Comparison of ENCODE assay signal across 8 mouse cellular contexts in genomic region chr3:96728634-96729402, GRCm38 (mm10). TPM values are rescaled to one million over a fixed set of nuclear protein-coding genes. Genes with fewer than 3 reads are reported as not detected.
A peak's percentile ranks its signal among the peaks of the same experiment; 100 is the strongest.
DNase-seq lines count a peak whose midpoint lies in the region; ATAC-seq and TF ChIP-seq lines count a peak whose summit lies in the region.

No protein-coding gene starts in this region.

- no peak for TF ChIP-seq CTCF in left cerebral cortex, adult 2 months (IDR thresholded peaks at IDR 0.05)
- TF ChIP-seq CTCF in midbrain, postnatal 0 days (IDR thresholded peaks at IDR 0.05) = no peak

- H3K27ac ChIP-seq in left cerebral cortex, adult 2 months = peak overlapping the region; percentile 96; the same call in 1 of the 2 replicates
- peak overlapping the region; percentile 78; the same call in 1 of the 2 replicates for H3K27ac ChIP-seq in brown adipose tissue, adult 24 weeks (replicated peaks; ENCODE audit: low read depth, low read length)
- H3K27ac ChIP-seq in hindbrain, embryonic 16.5 days (ENCODE audit: low read depth, low read length) = peak overlapping the region; percentile 88; the same call in 1 of the 2 replicates
- H3K27ac ChIP-seq in midbrain, postnatal 0 days (ENCODE audit: low read depth, low read length) = peak overlapping the region; percentile 88; the same call in 1 of the 2 replicates

- WGBS in hindbrain, embryonic 16.5 days = 39% methylated on average over 7 of the region's 7 CpGs
- WGBS in midbrain, postnatal 0 days = 28% methylated on average over 7 of the region's 7 CpGs

- no peaks in the 10 kb centered on the region for H3K9me3 ChIP-seq in hindbrain, embryonic 16.5 days (ENCODE audit: control insufficient read depth, low read length)
- no peaks in the 10 kb centered on the region for H3K9me3 ChIP-seq in midbrain, postnatal 0 days (ENCODE audit: low read length)

- peaks cover 9% of the 10 kb centered on the region for H3K4me1 ChIP-seq in brown adipose tissue, adult 24 weeks (ENCODE audit: control insufficient read depth, insufficient read depth, insufficient read length, low read length)
- peaks cover 16% of the 10 kb centered on the region for H3K4me1 ChIP-seq in hindbrain, embryonic 16.5 days (ENCODE audit: control insufficient read depth, insufficient read depth, low read depth, low read length)
- peaks cover 5% of the 10 kb centered on the region; the same call in 1 of the 2 replicates for H3K4me1 ChIP-seq in midbrain, postnatal 0 days (ENCODE audit: insufficient read depth, low read length)

- H3K4me3 ChIP-seq in left cerebral cortex, adult 2 months = peak overlapping the region; percentile 96
- H3K4me3 ChIP-seq in brown adipose tissue, adult 24 weeks (ENCODE audit: insufficient read depth, low read depth, low read length) = peak overlapping the region; percentile 92
- H3K4me3 ChIP-seq in hindbrain, embryonic 16.5 days (ENCODE audit: low read length) = peak overlapping the region; percentile 83
- peak overlapping the region; percentile 69 for H3K4me3 ChIP-seq in midbrain, postnatal 0 days (ENCODE audit: low read depth, low read length)

- no peak for ATAC-seq in hindbrain, embryonic 16.5 days
- ATAC-seq in midbrain, postnatal 0 days (ENCODE audit: low FRiP score) = no peak

- no peak for DNase-seq in left cerebral cortex, adult 2 months (ENCODE audit: extremely low spot score in 1 of 2, low spot score in 2 of 2)
- no peak for DNase-seq in left cerebral cortex, postnatal 14 days (ENCODE audit: low spot score in 2 of 2)
- DNase-seq in midbrain, postnatal 0 days (ENCODE audit: low spot score) = no peak
- no peak for DNase-seq in urinary bladder, postnatal 14 days (ENCODE audit: low spot score)
- DNase-seq in left cerebral cortex, postnatal 10 days (ENCODE audit: extremely low spot score in 1 of 2, low spot score in 2 of 2) = no peak
- DNase-seq in left cerebral cortex, adult 8-10 months (ENCODE audit: low spot score in 2 of 2) = no peak

- intact Hi-C loops in left cerebral cortex, adult 2 months (cut with DNase I) = loop anchor here (10.0 kb wide), 1 partner anchor 146 kb away; no protein-coding TSS in a partner anchor
- intact Hi-C loops in left cerebral cortex, postnatal 14 days (cut with DNase I) = no loop called here
- intact Hi-C loops in left cerebral cortex, postnatal 10 days (cut with DNase I) = no loop called here

- H3K27me3 ChIP-seq in hindbrain, embryonic 16.5 days (replicated peaks; ENCODE audit: control insufficient read depth, insufficient read depth, low read length) = no peaks in the 10 kb centered on the region
- no peaks in the 10 kb centered on the region for H3K27me3 ChIP-seq in midbrain, postnatal 0 days (ENCODE audit: insufficient read depth, low read length)

- H3K36me3 ChIP-seq in hindbrain, embryonic 16.5 days (ENCODE audit: control insufficient read depth, insufficient read depth, low read length) = peaks cover under 1% of the 10 kb centered on the region; the same call in 1 of the 2 replicates
- H3K36me3 ChIP-seq in midbrain, postnatal 0 days (ENCODE audit: insufficient read depth, low read length) = no peaks in the 10 kb centered on the region

- H3K4me2 ChIP-seq in hindbrain, embryonic 16.5 days (ENCODE audit: low read length) = peak overlapping the region; percentile 78
- peak overlapping the region; percentile 63 for H3K4me2 ChIP-seq in midbrain, postnatal 0 days (ENCODE audit: low read depth, low read length, poor library complexity, severe bottlenecking)

- H3K9ac ChIP-seq in hindbrain, embryonic 16.5 days (ENCODE audit: low read depth, low read length) = 0 out of 2 replicates have a peak overlapping the region, but pooled peaks have one; percentile 12
- H3K9ac ChIP-seq in midbrain, postnatal 0 days (replicated peaks; ENCODE audit: low read length, poor library complexity, severe bottlenecking) = peak overlapping the region; percentile 79

RNA-seq across cellular contexts. Expression of gene Rnf115, which starts 1.4 kb away (rescaled TPM):
- total RNA-seq in left cerebral cortex, adult 2 months (2021) = 10 to 100 TPM; 58.3 to 61.9 TPM
- total RNA-seq in left cerebral cortex, postnatal 14 days (2021) = 10 to 100 TPM; 72.8 to 76.7 TPM
- 23.6 and 25.6 TPM in 2 replicates for polyA plus RNA-seq in brown adipose tissue, adult 24 weeks (2012; ENCODE audit: insufficient read depth, insufficient read length, missing spikeins)
- 72.2 and 82.0 TPM in 2 replicates for polyA plus RNA-seq in hindbrain, embryonic 16.5 days (2015; fragmentation: Nextera tagmentation; extraction: Ambion mirVana)
- total RNA-seq in midbrain, postnatal 0 days (2014; rRNA removed) = 59.6 and 63.4 TPM in 2 replicates
- 71.8 and 76.5 TPM in 2 replicates for polyA plus RNA-seq in midbrain, postnatal 0 days (2015; fragmentation: Nextera tagmentation; extraction: Ambion mirVana)
- total RNA-seq in left cerebral cortex, postnatal 10 days (2021) = 10 to 100 TPM; 64.1 to 67.2 TPM
- total RNA-seq in left cerebral cortex, adult 8-10 months (2022) = 10 to 100 TPM; 62.4 to 66.4 (median 64.4) TPM

RNA-seq across cellular contexts. Expression of gene Polr3c, which starts 1.4 kb away (rescaled TPM):
- 10 to 100 TPM; 22.7 to 25.3 TPM for total RNA-seq in left cerebral cortex, adult 2 months (2021)
- 10 to 100 TPM; 25.5 to 27.7 TPM for total RNA-seq in left cerebral cortex, postnatal 14 days (2021)
- 23.7 and 25.5 TPM in 2 replicates for polyA plus RNA-seq in brown adipose tissue, adult 24 weeks (2012; ENCODE audit: insufficient read depth, insufficient read length, missing spikeins)
- polyA plus RNA-seq in hindbrain, embryonic 16.5 days (2015; fragmentation: Nextera tagmentation; extraction: Ambion mirVana) = 31.4 and 33.7 TPM in 2 replicates
- 12.6 and 14.7 TPM in 2 replicates for total RNA-seq in midbrain, postnatal 0 days (2014; rRNA removed)
- polyA plus RNA-seq in midbrain, postnatal 0 days (2015; fragmentation: Nextera tagmentation; extraction: Ambion mirVana) = 26.4 and 30.7 TPM in 2 replicates
- 10 to 100 TPM; 27.5 to 28.1 TPM for total RNA-seq in left cerebral cortex, postnatal 10 days (2021)
- total RNA-seq in left cerebral cortex, adult 8-10 months (2022) = 10 to 100 TPM; 24.2 to 27.6 (median 26.6) TPM

RNA-seq across cellular contexts. Expression of gene Nudt17, which starts 20.5 kb away (rescaled TPM):
- total RNA-seq in left cerebral cortex, adult 2 months (2021) = 10 to 100 TPM in 1 of 2 experiments, 1 to 10 TPM in 1; 8.7 to 10.4 TPM
- 1 to 10 TPM; 5.7 to 6.6 TPM for total RNA-seq in left cerebral cortex, postnatal 14 days (2021)
- 4.4 and 5.3 TPM in 2 replicates for polyA plus RNA-seq in brown adipose tissue, adult 24 weeks (2012; ENCODE audit: insufficient read depth, insufficient read length, missing spikeins)
- 20.4 and 22.4 TPM in 2 replicates for polyA plus RNA-seq in hindbrain, embryonic 16.5 days (2015; fragmentation: Nextera tagmentation; extraction: Ambion mirVana)
- 6.5 and 11.9 TPM in 2 replicates for total RNA-seq in midbrain, postnatal 0 days (2014; rRNA removed)
- polyA plus RNA-seq in midbrain, postnatal 0 days (2015; fragmentation: Nextera tagmentation; extraction: Ambion mirVana) = 18.5 and 20.6 TPM in 2 replicates
- 1 to 10 TPM; 4.7 to 5.8 TPM for total RNA-seq in left cerebral cortex, postnatal 10 days (2021)
- 10 to 100 TPM in 2 of 4 experiments, 1 to 10 TPM in 2; 8.6 to 11.8 (median 10.0) TPM for total RNA-seq in left cerebral cortex, adult 8-10 months (2022)

RNA-seq across cellular contexts. Expression of gene Pias3, which starts 32.6 kb away (rescaled TPM):
- total RNA-seq in left cerebral cortex, adult 2 months (2021) = 10 to 100 TPM; 23.6 to 30.3 TPM
- total RNA-seq in left cerebral cortex, postnatal 14 days (2021) = 10 to 100 TPM; 17.6 to 22.7 TPM
- 8.2 and 9.0 TPM in 2 replicates for polyA plus RNA-seq in brown adipose tissue, adult 24 weeks (2012; ENCODE audit: insufficient read depth, insufficient read length, missing spikeins)
- polyA plus RNA-seq in hindbrain, embryonic 16.5 days (2015; fragmentation: Nextera tagmentation; extraction: Ambion mirVana) = 43.4 and 44.3 TPM in 2 replicates
- total RNA-seq in midbrain, postnatal 0 days (2014; rRNA removed) = 33.1 and 46.0 TPM in 2 replicates
- 44.2 and 49.7 TPM in 2 replicates for polyA plus RNA-seq in midbrain, postnatal 0 days (2015; fragmentation: Nextera tagmentation; extraction: Ambion mirVana)
- 10 to 100 TPM; 19.7 to 26.6 TPM for total RNA-seq in left cerebral cortex, postnatal 10 days (2021)
- 10 to 100 TPM; 26.0 to 38.9 (median 31.5) TPM for total RNA-seq in left cerebral cortex, adult 8-10 months (2022)

RNA-seq across cellular contexts. Expression of gene Ankrd35, which starts 58.9 kb away (rescaled TPM):
- 1 to 10 TPM; 8.3 to 9.5 TPM for total RNA-seq in left cerebral cortex, adult 2 months (2021)
- total RNA-seq in left cerebral cortex, postnatal 14 days (2021) = 1 to 10 TPM; 4.6 to 7.6 TPM
- polyA plus RNA-seq in brown adipose tissue, adult 24 weeks (2012; ENCODE audit: insufficient read depth, insufficient read length, missing spikeins) = 0.29 TPM in 1 of 2 replicates, not detected in the other
- 2.5 and 2.8 TPM in 2 replicates for polyA plus RNA-seq in hindbrain, embryonic 16.5 days (2015; fragmentation: Nextera tagmentation; extraction: Ambion mirVana)
- 4.9 and 8.5 TPM in 2 replicates for total RNA-seq in midbrain, postnatal 0 days (2014; rRNA removed)
- 3.7 and 4.3 TPM in 2 replicates for polyA plus RNA-seq in midbrain, postnatal 0 days (2015; fragmentation: Nextera tagmentation; extraction: Ambion mirVana)
- 1 to 10 TPM; 7.1 to 7.9 TPM for total RNA-seq in left cerebral cortex, postnatal 10 days (2021)
- 1 to 10 TPM; 7.2 to 9.0 (median 8.6) TPM for total RNA-seq in left cerebral cortex, adult 8-10 months (2022)
